In the genomic region with DNA sequence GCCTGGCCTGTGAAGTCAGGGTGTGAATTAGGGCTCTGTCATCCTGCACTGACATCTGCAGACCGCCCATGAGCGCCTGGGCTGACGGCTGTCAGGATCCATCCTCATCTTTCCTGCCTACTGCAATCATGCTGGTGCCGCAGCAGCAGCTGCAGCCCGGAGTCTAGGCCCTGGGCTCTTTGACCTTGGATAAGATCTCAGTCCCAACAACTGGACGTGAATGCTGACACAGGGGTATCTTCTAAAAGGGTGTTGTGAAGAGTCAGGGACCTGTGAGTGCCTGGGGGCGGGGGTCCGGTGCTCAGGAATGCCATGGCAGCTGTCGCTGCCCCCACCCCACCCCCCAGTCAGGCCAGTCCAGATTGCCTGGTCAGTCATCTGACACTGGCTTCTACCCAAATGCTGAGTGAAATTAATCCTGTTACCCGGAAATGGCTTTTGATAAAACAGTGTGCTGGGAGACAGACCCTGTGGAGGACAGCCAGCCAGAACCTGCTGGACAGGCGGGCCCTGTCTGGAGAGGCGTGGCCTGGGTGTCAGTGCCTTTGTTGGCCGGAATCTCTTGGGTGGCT, we compare ENCODE assay signal across 7 mouse cellular contexts. TPM values are rescaled to one million over a fixed set of nuclear protein-coding genes. Genes with fewer than 3 reads are reported as not detected.
DNase-seq lines count a peak whose midpoint lies in the region; ATAC-seq and TF ChIP-seq lines count a peak whose summit lies in the region.

No protein-coding gene starts in this region.

- peak overlapping the region; percentile 82 for H3K27ac ChIP-seq in heart, adult 2 months
- H3K27ac ChIP-seq in kidney, adult 2 months (ENCODE audit: insufficient read depth, low read depth, low read length): peak overlapping the region; percentile 82
- peak overlapping the region; percentile 83 for H3K27ac ChIP-seq in lung, embryonic 15.5 days
- peak overlapping the region; percentile 89 for H3K27ac ChIP-seq in stomach, embryonic 14.5 days (ENCODE audit: low read length)

- peak; percentile 50 for TF ChIP-seq EP300 in heart, adult 2 months (IDR thresholded peaks at IDR 0.05; ENCODE audit: insufficient read depth, low read depth, low read length)

- ATAC-seq in lung, embryonic 15.5 days (ENCODE audit: borderline replicate concordance, extremely low read depth, low FRiP score, low TSS enrichment): peak; percentile 90
- ATAC-seq in stomach, embryonic 14.5 days (ENCODE audit: insufficient number of reproducible peaks, insufficient read depth, low FRiP score, low read depth): peak; percentile 87

- H3K4me1 ChIP-seq in heart, adult 2 months (ENCODE audit: control insufficient read depth, insufficient read depth, low read length): peaks cover 41% of the 10 kb centered on the region
- peaks cover 47% of the 10 kb centered on the region for H3K4me1 ChIP-seq in kidney, adult 2 months (ENCODE audit: control insufficient read depth, insufficient read depth, low read length)
- peaks cover 78% of the 10 kb centered on the region for H3K4me1 ChIP-seq in lung, embryonic 15.5 days
- peaks cover 56% of the 10 kb centered on the region for H3K4me1 ChIP-seq in stomach, embryonic 14.5 days (ENCODE audit: control insufficient read depth, insufficient read depth, low read length)

- no peaks in the 10 kb centered on the region for H3K27me3 ChIP-seq in heart, adult 2 months (ENCODE audit: control insufficient read depth, insufficient read depth, low read length)
- H3K27me3 ChIP-seq in kidney, adult 2 months (replicated peaks; ENCODE audit: control insufficient read depth, insufficient read depth, low read length): no peaks in the 10 kb centered on the region
- H3K27me3 ChIP-seq in lung, embryonic 15.5 days: no peaks in the 10 kb centered on the region
- no peaks in the 10 kb centered on the region for H3K27me3 ChIP-seq in stomach, embryonic 14.5 days (ENCODE audit: control insufficient read depth, insufficient read depth, low read length)

- no peak for TF ChIP-seq POLR2A in heart, adult 2 months (IDR thresholded peaks at IDR 0.05; ENCODE audit: insufficient read depth, low read depth, low read length)
- no peak for TF ChIP-seq POLR2A in kidney, adult 2 months (IDR thresholded peaks at IDR 0.05; ENCODE audit: low read depth, low read length)

- intact Hi-C loops in heart, adult 2 months (cut with DNase I): no loop called here
- intact Hi-C loops in left cerebral cortex, postnatal 14 days (cut with DNase I): no loop called here

- peak overlapping the region; percentile 45 for H3K4me2 ChIP-seq in lung, embryonic 15.5 days
- peak overlapping the region; percentile 24 for H3K4me2 ChIP-seq in stomach, embryonic 14.5 days (replicated peaks; ENCODE audit: low read depth, low read length)

- H3K9ac ChIP-seq in heart, adult 2 months (ENCODE audit: low read depth, low read length): no peak overlapping the region
- H3K9ac ChIP-seq in lung, embryonic 15.5 days: 0 out of 2 replicates have a peak overlapping the region, but pooled peaks have one; percentile 15
- H3K9ac ChIP-seq in stomach, embryonic 14.5 days (replicated peaks; ENCODE audit: low read depth, low read length): no peak overlapping the region

- H3K79me2 ChIP-seq in heart, adult 2 months (replicated peaks; ENCODE audit: control insufficient read depth, insufficient read depth, low read length): peaks cover 13% of the 10 kb centered on the region

- WGBS in heart, adult 2 months: 7% methylated on average over 13 of the region's 13 CpGs
- WGBS in kidney, adult 2 months: 7% methylated on average over 13 of the region's 13 CpGs
- WGBS in lung, embryonic 15.5 days: 4% methylated on average over 13 of the region's 13 CpGs
- 4% methylated on average over 13 of the region's 13 CpGs for WGBS in stomach, embryonic 14.5 days

- peak; percentile 79 for DNase-seq in adrenal gland, postnatal 10 days
- DNase-seq in embryo, embryonic 10 days (ENCODE audit: low spot score): peak; percentile 82
- DNase-seq in heart, adult 2 months: peak; percentile 79 to 88
- DNase-seq in kidney, adult 2 months: peak; percentile 95
- no peak for DNase-seq in left cerebral cortex, postnatal 14 days (ENCODE audit: low spot score in 2 of 2)

- no peak for TF ChIP-seq CTCF in heart, adult 2 months (IDR thresholded peaks at IDR 0.05)
- TF ChIP-seq CTCF in kidney, adult 2 months (conservative IDR thresholded peaks at IDR 0.05; ENCODE audit: insufficient read depth, insufficient read length, low read depth, low read length): no peak

- H3K9me3 ChIP-seq in lung, embryonic 15.5 days: no peaks in the 10 kb centered on the region
- no peaks in the 10 kb centered on the region for H3K9me3 ChIP-seq in stomach, embryonic 14.5 days (ENCODE audit: control insufficient read depth, low read depth, low read length)

- no peak overlapping the region for H3K4me3 ChIP-seq in heart, adult 2 months
- no peak overlapping the region for H3K4me3 ChIP-seq in kidney, adult 2 months (ENCODE audit: insufficient read depth, low read depth, low read length)
- no peak overlapping the region for H3K4me3 ChIP-seq in lung, embryonic 15.5 days
- no peak overlapping the region for H3K4me3 ChIP-seq in stomach, embryonic 14.5 days (ENCODE audit: low read depth, low read length)

- H3K36me3 ChIP-seq in heart, adult 2 months (ENCODE audit: control insufficient read depth, insufficient read depth, low read length): no peaks in the 10 kb centered on the region; the same call in none of the 2 replicates
- no peaks in the 10 kb centered on the region for H3K36me3 ChIP-seq in kidney, adult 2 months (ENCODE audit: control insufficient read depth, insufficient read depth, low read length)
- H3K36me3 ChIP-seq in lung, embryonic 15.5 days: no peaks in the 10 kb centered on the region
- H3K36me3 ChIP-seq in stomach, embryonic 14.5 days (ENCODE audit: control insufficient read depth, insufficient read depth, low read length): no peaks in the 10 kb centered on the region

RNA-seq across cellular contexts. Expression of a gene that starts 23.4 kb away (rescaled TPM):
- total RNA-seq in adrenal gland, postnatal 10 days (2021): 100 to 1,000 TPM in 1 of 2 experiments, 10 to 100 TPM in 1; 83.4 to 102 TPM
- 10 to 100 TPM; 78.3 to 82.6 TPM for total RNA-seq in heart, adult 2 months (2021)
- 39.3 and 46.9 TPM in 2 replicates for polyA plus RNA-seq in heart, adult 2 months (2012; rRNA removed)
- polyA plus RNA-seq in kidney, adult 2 months (2012; rRNA removed): 42.5 and 43.5 TPM in 2 replicates
- 49.5 and 51.7 TPM in 2 replicates for polyA plus RNA-seq in lung, embryonic 15.5 days (2015; fragmentation: Nextera tagmentation; extraction: Ambion mirVana)
- 54.2 and 59.8 TPM in 2 replicates for polyA plus RNA-seq in stomach, embryonic 14.5 days (2014; fragmentation: Nextera tagmentation; extraction: Ambion mirVana)
- total RNA-seq in left cerebral cortex, postnatal 14 days (2021): 100 to 1,000 TPM; 244 to 245 TPM

Comparison
In these comparisons a context has a peak if more than half of its experiments do, and no peak if none do; other contexts are left out.
1. DNase-seq: peak in adrenal gland, postnatal 10 days (single experiment), embryo, embryonic 10 days (single experiment), heart, adult 2 months (2 of 2) and kidney, adult 2 months (single experiment); none in left cerebral cortex, postnatal 14 days (0 of 2).
2. Peak in every context shown above with its lines, with median percentiles within 50 percentile points of each other: H3K27ac ChIP-seq.